Mouse (Mus musculus) embryonic facial prominence, embryonic 14.5 days (tissue): ENCODE results near the gene Adarb2. TPM values are rescaled to one million over a fixed set of nuclear protein-coding genes. Genes with fewer than 3 reads are reported as not detected.

Experiments
- ATAC-seq: fragments of 200-750 bp; cut with Nextera tagmentation; 2 replicates; pipeline ENCODE4 v1.8.0; 2017; ENCODE audit warnings: low read depth, moderate number of reproducible peaks, moderate TSS enrichment
- DNase-seq: peaks from one replicate; pipeline ENCODE4 v3.0.0-alpha.2; 2015; ENCODE audit warnings: low spot score
- H3K27ac ChIP-seq: fragments of 300-500 bp; sonication (generic); replicated peaks from 2 replicates; pipeline ENCODE4 v1.5.1; 2014; ENCODE audit warnings: low read depth, mild to moderate bottlenecking, low read length, moderate library complexity
- H3K27me3 ChIP-seq: fragments of 300-500 bp; sonication (generic); replicated peaks from 2 replicates; pipeline ENCODE4 v1.6.1; 2014; ENCODE audit warnings: low read length; ENCODE audit not compliant: control insufficient read depth, insufficient read depth
- H3K36me3 ChIP-seq: fragments of 300-500 bp; sonication (generic); 2 replicates; pipeline ENCODE4 v1.6.1; 2014; ENCODE audit warnings: low read length, mixed read lengths; ENCODE audit not compliant: control insufficient read depth, insufficient read depth
- H3K4me1 ChIP-seq: fragments of 300-500 bp; sonication (generic); 2 replicates; pipeline ENCODE4 v1.6.1; 2014; ENCODE audit warnings: antibody characterized with exemption, low read length; ENCODE audit not compliant: control insufficient read depth, insufficient read depth
- H3K4me2 ChIP-seq: fragments of 300-500 bp; sonication (generic); 2 replicates; pipeline ENCODE4 v1.6.1; 2014; ENCODE audit warnings: low read depth, mild to moderate bottlenecking, low read length, moderate library complexity, mixed read lengths
- H3K4me3 ChIP-seq: fragments of 300-500 bp; sonication (generic); 2 replicates; pipeline ENCODE4 v1.5.1; 2014; ENCODE audit warnings: low read depth, mild to moderate bottlenecking, low read length
- H3K9ac ChIP-seq: fragments of 300-500 bp; sonication (generic); 2 replicates; pipeline ENCODE4 v1.6.1; 2014; ENCODE audit warnings: low read depth, mild to moderate bottlenecking, low read length, moderate library complexity, mixed read lengths
- H3K9me3 ChIP-seq: fragments of 300-500 bp; sonication (generic); 2 replicates; pipeline ENCODE4 v1.6.1; 2016; ENCODE audit warnings: low read length; ENCODE audit not compliant: control insufficient read depth
- WGBS: fragments of 180-500 bp; shearing (Covaris S2); extraction: QIAGEN DNeasy Blood & Tissue Kit; methylation state at CpG from one replicate; pipeline ENCODE4 v1.1.7; 2014; 5-methylcytosine and 5-hydroxymethylcytosine counted together
- polyA plus RNA-seq: library from polyadenylated mRNA; unstranded; fragments of >200 nt; fragmentation: Nextera tagmentation; extraction: Ambion mirVana; gene quantifications from 2 replicates; pipeline ENCODE4 v1.2.1, GENCODE M21; 2014

The Adarb2 gene
- polyA plus RNA-seq, 1 experiment from 2014 or later, result 1.7 TPM

- no peaks in the 10 kb centered on the region for H3K36me3 ChIP-seq
- no peak overlapping the region for H3K9ac ChIP-seq
- peak overlapping the region; percentile 37; the same call in 1 of the 2 replicates for H3K4me2 ChIP-seq
- no peak overlapping the region for H3K27ac ChIP-seq
- no peaks in the 10 kb centered on the region for H3K4me1 ChIP-seq
- DNase-seq, result peak; percentile 5
- H3K9me3 ChIP-seq, result no peaks in the 10 kb centered on the region
- no peak overlapping the region for H3K4me3 ChIP-seq
- WGBS, result 68% methylated on average over 14 of the region's 14 CpGs
- no peaks in the 10 kb centered on the region for H3K27me3 ChIP-seq
- no peak for ATAC-seq
Measured at GRCm38 (mm10) chr13:8784308-8785061, 581.8 kb downstream of the Adarb2 start.

- WGBS, result 27% methylated on average over 9 of the region's 9 CpGs
- no peaks in the 10 kb centered on the region for H3K27me3 ChIP-seq
- DNase-seq, result peak; percentile 69
- H3K9ac ChIP-seq, result no peak overlapping the region
- H3K27ac ChIP-seq, result no peak overlapping the region
- no peaks in the 10 kb centered on the region for H3K9me3 ChIP-seq
- H3K4me3 ChIP-seq, result no peak overlapping the region
- no peaks in the 10 kb centered on the region for H3K36me3 ChIP-seq
- H3K4me1 ChIP-seq, result no peaks in the 10 kb centered on the region
- peak overlapping the region; percentile 37 for H3K4me2 ChIP-seq
- ATAC-seq, result 0 out of 2 replicates have a peak, but pooled peaks have one; percentile 57
Measured at GRCm38 (mm10) chr13:8785185-8785584, 582.5 kb downstream of the Adarb2 start.

GRCm38 (mm10) chr13:8793217-8793616 is 590.6 kb downstream of the Adarb2 start:
- Histone ChIP-seq H3K9me3 (no peaks in the 10 kb centered on the region), H3K27me3 (no peaks in the 10 kb centered on the region), H3K9ac (no peak overlapping the region), H3K4me2 (no peak overlapping the region), H3K27ac (no peak overlapping the region), H3K36me3 (no peaks in the 10 kb centered on the region), H3K4me1 (no peaks in the 10 kb centered on the region), H3K4me3 (no peak overlapping the region)
- DNase-seq (no peak), ATAC-seq (no peak)
- 82% methylated on average over 8 of the region's 8 CpGs for WGBS

DNA sequence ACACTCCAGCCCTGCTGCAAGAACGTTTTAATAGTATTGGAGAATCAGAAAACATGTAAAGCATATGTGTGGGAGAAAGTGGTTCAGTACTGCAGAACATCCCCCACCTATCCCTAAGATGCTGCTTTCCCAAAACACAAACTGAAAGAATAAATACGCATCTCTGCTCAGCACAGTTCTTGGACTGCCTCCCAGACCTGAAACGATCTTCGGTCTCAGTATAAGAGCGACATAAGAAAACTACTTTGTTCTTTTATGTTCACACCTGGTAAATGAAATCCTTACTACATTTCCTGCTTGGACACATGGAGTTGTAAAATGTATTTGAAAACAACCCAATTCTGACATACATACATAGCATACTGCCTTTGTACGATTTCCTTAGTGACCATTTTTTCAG is 597.9 kb downstream of the Adarb2 start:
- no peak overlapping the region for H3K27ac ChIP-seq
- WGBS, result 64% methylated on average over 6 of the region's 6 CpGs
- H3K4me2 ChIP-seq, result no peak overlapping the region
- no peak overlapping the region for H3K9ac ChIP-seq
- ATAC-seq, result peak; percentile 47; the same call in 1 of the 2 replicates
- peaks cover 23% of the 10 kb centered on the region for H3K36me3 ChIP-seq
- H3K4me1 ChIP-seq, result no peaks in the 10 kb centered on the region
- H3K27me3 ChIP-seq, result no peaks in the 10 kb centered on the region
- DNase-seq, result peak; percentile 11
- H3K9me3 ChIP-seq, result no peaks in the 10 kb centered on the region
- H3K4me3 ChIP-seq, result no peak overlapping the region

DNA sequence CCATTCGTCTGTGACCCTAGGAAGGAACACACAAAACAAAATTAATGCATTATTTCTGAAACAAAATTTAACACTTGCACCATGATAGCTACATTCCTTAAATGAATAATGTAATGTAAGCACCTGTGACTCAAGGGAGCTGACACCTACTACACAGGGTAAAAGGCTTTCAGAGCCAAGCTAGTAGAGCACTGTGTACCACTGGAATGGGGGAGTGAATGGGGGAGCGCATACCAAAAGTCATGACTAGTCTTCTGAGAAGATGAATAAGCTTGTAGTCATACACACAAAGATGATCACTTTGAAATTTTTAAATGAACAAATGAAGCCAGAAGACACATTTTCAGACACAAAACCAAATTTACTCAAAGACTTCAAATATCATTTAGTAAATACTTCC is 603.3 kb downstream of the Adarb2 start:
- H3K4me3 ChIP-seq, result no peak overlapping the region
- no peak for DNase-seq
- H3K9me3 ChIP-seq, result no peaks in the 10 kb centered on the region
- 94% methylated on average over 2 of the region's 2 CpGs for WGBS
- no peak overlapping the region for H3K27ac ChIP-seq
- no peak overlapping the region for H3K9ac ChIP-seq
- no peaks in the 10 kb centered on the region for H3K4me1 ChIP-seq
- H3K4me2 ChIP-seq, result no peak overlapping the region
- no peaks in the 10 kb centered on the region for H3K27me3 ChIP-seq
- ATAC-seq, result no peak
- H3K36me3 ChIP-seq, result peaks cover 27% of the 10 kb centered on the region
